Mouse (Mus musculus) kidney, adult 2 months (tissue): ENCODE measurements around the gene Cdc34b. TPM values are rescaled to one million over a fixed set of nuclear protein-coding genes. Genes with fewer than 3 reads are reported as not detected.
"Not testable (repeated sequence)": the region's sequence is repeated elsewhere in the genome, so short reads cannot be mapped to it uniquely, and the experiment has no call there.

ENCODE experiments used
- DNase-seq: peaks from one replicate; pipeline ENCODE4 v3.0.0; 2021
- H3K27ac ChIP-seq: fragments of 200-500 bp; 2 replicates; pipeline ENCODE4 v1.5.1; 2012; ENCODE audit warnings: low read depth, low read length, control low read depth, inconsistent platforms; ENCODE audit not compliant: insufficient read depth
- H3K27me3 ChIP-seq: fragments of 200-500 bp; replicated peaks from 2 replicates; pipeline ENCODE4 v1.6.1; 2012; ENCODE audit warnings: mild to moderate bottlenecking, moderate library complexity, low read length, inconsistent platforms; ENCODE audit not compliant: control insufficient read depth, insufficient read depth
- H3K36me3 ChIP-seq: fragments of 200-500 bp; 2 replicates; pipeline ENCODE4 v1.6.1; 2012; ENCODE audit warnings: mild to moderate bottlenecking, moderate library complexity, low read length, inconsistent platforms; ENCODE audit not compliant: control insufficient read depth, insufficient read depth
- H3K4me1 ChIP-seq: fragments of 200-500 bp; 2 replicates; pipeline ENCODE4 v1.6.1; 2011; ENCODE audit warnings: low read length; ENCODE audit not compliant: control insufficient read depth, insufficient read depth
- H3K4me3 ChIP-seq: fragments of 200-500 bp; 2 replicates; pipeline ENCODE4 v1.5.1; 2011; ENCODE audit warnings: mild to moderate bottlenecking, low read depth, low read length, control low read depth; ENCODE audit not compliant: insufficient read depth
- CTCF ChIP-seq: fragments of 200-500 bp; conservative IDR thresholded peaks from 2 replicates; pipeline ENCODE4 v1.5.1; 2011; ENCODE audit warnings: low read depth, mild to moderate bottlenecking, control low read depth, low read length, moderate library complexity, mixed read lengths; ENCODE audit not compliant: insufficient read depth, insufficient read length
- POLR2A ChIP-seq: fragments of 200-500 bp; IDR thresholded peaks from one replicate; pipeline ENCODE4 v1.6.1; 2011; ENCODE audit warnings: low read depth, low read length, control low read depth
- WGBS: fragments of 180-500 bp; shearing (Covaris S2); methylation state at CpG from one replicate; pipeline ENCODE4 v1.1.7; 2018; 5-methylcytosine and 5-hydroxymethylcytosine counted together
- polyA plus RNA-seq: library from polyadenylated mRNA; depleted of rRNA; stranded (reverse); fragments of >200 nt; gene quantifications from 2 replicates; pipeline ENCODE4 v1.2.3, GENCODE M21; 2012; rRNA removed

Gene Cdc34b
- polyA plus RNA-seq = 0.08 and 0.16 TPM in 2 replicates

GRCm38 (mm10) chr11:94741732-94742272 lies at the start of gene Cdc34b:
Gene Cdc34b, plus strand, starts transcription at chr11:94741782.
- DNase-seq = no peak
- no peaks in the 10 kb centered on the region for H3K36me3 ChIP-seq
- H3K4me1 ChIP-seq = no peaks in the 10 kb centered on the region
- no peak within 1 kb of the TSS for H3K27ac ChIP-seq
- TF ChIP-seq CTCF (no peak), POLR2A (no peak)
- WGBS = 87% methylated on average over 29 of the region's 29 CpGs
- H3K4me3 ChIP-seq = no peak within 1 kb of the TSS
- H3K27me3 ChIP-seq = no peaks in the 10 kb centered on the region

- not testable (repeated sequence) for H3K4me1 ChIP-seq, H3K36me3 ChIP-seq, H3K27me3 ChIP-seq, H3K27ac ChIP-seq, H3K4me3 ChIP-seq, DNase-seq
Observed at GRCm38 (mm10) chr11:94692502-94692901, 49.1 kb upstream of the Cdc34b start.

- no peaks in the 10 kb centered on the region for H3K36me3 ChIP-seq
- no peak for TF ChIP-seq CTCF
- TF ChIP-seq POLR2A = no peak
- no peaks in the 10 kb centered on the region for H3K27me3 ChIP-seq
- WGBS = 48% methylated on average over 6 of the region's 6 CpGs
- no peak overlapping the region for H3K4me3 ChIP-seq
- H3K4me1 ChIP-seq = no peaks in the 10 kb centered on the region
- DNase-seq = no peak
- H3K27ac ChIP-seq = no peak overlapping the region
Observed at GRCm38 (mm10) chr11:94695508-94695907, 46.1 kb upstream of the Cdc34b start.

GRCm38 (mm10) chr11:94697140-94697539 lies 44.4 kb upstream of the Cdc34b start:
- 93% methylated on average over 2 of the region's 2 CpGs for WGBS
- TF ChIP-seq CTCF (no peak; the same call in 1 of the 2 replicates), POLR2A (no peak)
- no peak for DNase-seq
- H3K36me3 ChIP-seq = no peaks in the 10 kb centered on the region
- no peak overlapping the region for H3K27ac ChIP-seq
- no peak overlapping the region for H3K4me3 ChIP-seq
- no peaks in the 10 kb centered on the region for H3K27me3 ChIP-seq
- H3K4me1 ChIP-seq = no peaks in the 10 kb centered on the region

- no peaks in the 10 kb centered on the region for H3K4me1 ChIP-seq
- H3K27ac ChIP-seq = no peak overlapping the region
- WGBS = 37% methylated on average over 13 of the region's 13 CpGs
- H3K36me3 ChIP-seq = no peaks in the 10 kb centered on the region
- H3K27me3 ChIP-seq = no peaks in the 10 kb centered on the region
- DNase-seq = no peak
- H3K4me3 ChIP-seq = no peak overlapping the region
- TF ChIP-seq POLR2A (no peak), CTCF (no peak)
Observed at GRCm38 (mm10) chr11:94697703-94698464, 43.7 kb upstream of the Cdc34b start.

- Histone ChIP-seq H3K27ac (no peak overlapping the region), H3K4me3 (no peak overlapping the region), H3K4me1 (no peaks in the 10 kb centered on the region), H3K27me3 (no peaks in the 10 kb centered on the region), H3K36me3 (no peaks in the 10 kb centered on the region)
- no peak for DNase-seq
- TF ChIP-seq POLR2A (no peak), CTCF (no peak)
- 96% methylated on average over 3 of the region's 3 CpGs for WGBS
Observed at GRCm38 (mm10) chr11:94699399-94699798, 42.2 kb upstream of the Cdc34b start.

- Histone ChIP-seq H3K36me3 (no peaks in the 10 kb centered on the region), H3K4me3 (no peak overlapping the region), H3K27me3 (no peaks in the 10 kb centered on the region), H3K4me1 (no peaks in the 10 kb centered on the region), H3K27ac (no peak overlapping the region)
- TF ChIP-seq POLR2A (no peak), CTCF (no peak)
- no peak for DNase-seq
- WGBS = 43% methylated on average over 27 of the region's 27 CpGs
Observed at GRCm38 (mm10) chr11:94701401-94702215, 40.0 kb upstream of the Cdc34b start.
